Mouse (Mus musculus) cerebellum, adult (tissue): Measurements from ENCODE around the gene Apba1.

Experiments
- ATAC-seq: cut with Nextera tagmentation; 2 replicates; pipeline ENCODE4 v1.9.2; 2017; ENCODE audit warnings: mild to moderate bottlenecking, moderate library complexity, mixed read lengths; ENCODE audit not compliant: insufficient number of reproducible peaks, low FRiP score, low TSS enrichment

Gene Apba1

DNA sequence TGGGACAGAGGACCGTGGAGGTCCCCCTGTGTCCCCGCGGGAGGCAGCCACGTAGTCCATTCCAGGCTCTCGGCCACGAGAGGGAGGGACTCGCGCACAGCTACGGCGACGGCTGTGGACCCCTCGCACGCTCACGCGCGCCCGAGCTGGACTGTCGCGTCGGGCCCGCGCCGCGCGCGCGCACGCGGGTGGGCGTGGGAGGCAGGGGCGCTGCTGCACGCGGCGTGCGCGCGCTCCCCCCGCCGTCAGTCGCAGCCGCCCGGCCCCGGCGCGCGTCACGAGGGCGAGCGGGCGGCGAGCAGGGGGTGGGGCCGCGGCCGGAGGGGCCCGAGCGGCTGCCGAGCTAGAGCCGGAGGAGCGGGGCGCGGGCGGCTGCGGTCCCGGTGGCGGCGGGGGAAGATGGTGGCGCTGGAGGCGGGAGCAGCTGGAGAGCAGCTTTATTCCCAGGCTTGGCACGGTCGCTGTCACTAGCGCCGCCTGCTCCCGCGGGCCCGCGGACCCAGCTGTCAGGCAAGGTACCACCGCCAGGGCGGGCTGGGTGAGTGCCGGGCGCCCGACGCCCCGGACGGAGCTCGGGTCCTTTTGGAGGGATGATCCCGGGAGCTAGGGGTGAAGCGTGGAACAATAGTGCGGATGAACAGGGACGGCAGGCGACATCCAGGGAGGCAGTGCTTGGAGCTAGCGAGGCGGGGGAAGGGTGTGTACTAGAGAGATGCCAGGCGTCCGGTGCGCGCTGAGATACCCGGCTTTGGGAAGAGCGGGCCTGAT lies at the start of gene Apba1:
Gene Apba1 (plus strand): TSS at position 334 of the 768 bp plus-strand sequence.
- peak; percentile 69 for ATAC-seq

DNA sequence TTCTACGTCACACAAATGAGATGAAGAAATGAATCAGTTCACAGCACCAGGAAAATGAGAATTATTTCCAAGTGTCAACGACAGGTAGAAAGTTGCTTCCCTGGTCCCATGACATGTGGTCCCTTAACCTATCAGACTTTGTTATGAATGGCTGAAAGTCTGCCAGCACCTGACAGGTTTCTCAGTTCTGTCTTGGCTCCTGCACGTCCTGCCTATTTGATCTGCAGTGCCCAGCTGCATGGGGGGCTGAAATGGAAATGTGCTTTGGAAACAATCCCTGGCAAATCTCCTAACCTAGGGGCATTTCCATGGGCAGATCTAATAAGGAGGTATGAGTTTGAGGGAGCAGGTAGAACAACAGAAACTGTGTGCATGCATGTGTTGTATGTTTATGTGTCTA lies 12.2 kb upstream of the Apba1 start:
- no peak for ATAC-seq

DNA sequence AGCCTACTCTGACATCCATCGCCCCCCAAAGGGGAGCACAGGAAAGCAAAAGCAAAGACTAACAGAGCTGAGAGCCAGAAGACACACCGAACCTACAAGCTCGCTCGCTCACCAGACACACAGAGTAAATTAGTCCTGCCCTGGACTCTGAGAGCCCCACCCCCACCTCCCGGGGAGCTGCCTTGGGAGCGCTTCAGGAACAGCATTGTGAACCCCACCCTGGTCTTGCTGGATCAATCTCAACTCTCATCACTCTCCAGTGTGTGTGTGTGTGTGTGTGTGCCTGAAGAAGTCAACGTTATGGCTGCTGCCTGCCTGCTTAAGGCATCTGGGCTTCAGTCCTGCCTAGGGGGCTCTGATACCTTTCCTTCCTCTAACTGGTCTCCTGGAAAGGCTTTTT lies 1.7 kb upstream of the Apba1 start:
- ATAC-seq = no peak

DNA sequence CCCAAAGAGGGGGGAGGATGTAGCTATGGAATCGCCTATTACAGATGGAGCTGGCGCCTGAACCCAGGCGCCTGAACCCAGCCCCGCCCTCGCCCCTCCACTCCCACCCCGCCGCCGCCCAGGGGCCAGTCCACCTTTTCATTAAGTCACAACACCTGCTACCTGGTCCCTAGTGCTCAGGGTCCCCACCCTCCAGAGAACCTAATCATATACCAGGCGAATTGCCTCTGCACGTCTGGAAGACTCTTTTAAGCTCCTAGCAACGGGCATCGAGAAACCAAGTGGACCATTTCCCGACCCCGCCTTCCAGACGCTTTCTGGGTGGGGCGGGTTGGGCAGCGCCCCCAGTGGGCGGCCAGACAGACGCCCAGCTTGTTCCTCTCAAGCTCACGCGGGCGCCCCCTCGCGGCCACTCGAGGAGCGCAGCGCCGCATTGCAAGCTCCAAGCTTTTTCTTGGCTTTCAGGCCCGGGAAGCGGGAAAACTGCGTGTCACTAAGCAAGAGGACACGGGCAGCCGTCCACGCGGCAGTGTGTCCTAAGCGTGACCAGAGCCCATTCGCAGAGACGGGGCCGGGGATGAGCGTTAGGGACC lies 630 bp upstream of the Apba1 start:
- ATAC-seq = peak; percentile 60; the same call in 1 of the 2 replicates

DNA sequence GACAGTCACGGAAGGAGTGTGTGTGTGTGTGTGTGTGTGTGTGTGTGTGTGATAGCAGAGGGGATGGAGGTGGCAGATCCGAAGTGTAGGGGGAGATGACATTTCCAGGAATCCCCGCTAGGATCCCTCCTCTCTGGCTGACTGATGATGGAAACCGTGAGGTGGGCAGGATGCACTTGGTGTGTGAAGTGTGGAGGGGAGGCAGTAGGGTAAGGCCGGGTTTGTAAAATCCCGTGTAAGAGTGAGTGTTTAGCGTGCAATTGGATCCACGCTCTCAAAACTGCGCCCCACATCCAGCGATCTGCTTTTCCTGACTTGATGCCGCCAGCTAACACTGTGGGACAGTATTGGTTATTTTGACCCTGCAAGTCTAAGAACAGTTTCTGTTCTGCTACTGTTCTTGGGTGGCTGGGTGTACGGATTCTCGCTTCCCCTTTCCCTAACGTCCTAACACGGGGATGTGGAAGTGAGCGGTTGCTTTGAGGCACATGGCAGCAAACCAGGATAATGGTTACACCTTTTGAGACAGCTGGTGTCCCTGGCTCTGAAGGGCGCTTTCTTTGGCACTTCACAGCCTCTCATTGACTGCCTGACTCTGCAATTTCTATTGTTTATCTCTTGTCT lies 747 bp downstream of the Apba1 start:
- peak; percentile 24; the same call in 1 of the 2 replicates for ATAC-seq

DNA sequence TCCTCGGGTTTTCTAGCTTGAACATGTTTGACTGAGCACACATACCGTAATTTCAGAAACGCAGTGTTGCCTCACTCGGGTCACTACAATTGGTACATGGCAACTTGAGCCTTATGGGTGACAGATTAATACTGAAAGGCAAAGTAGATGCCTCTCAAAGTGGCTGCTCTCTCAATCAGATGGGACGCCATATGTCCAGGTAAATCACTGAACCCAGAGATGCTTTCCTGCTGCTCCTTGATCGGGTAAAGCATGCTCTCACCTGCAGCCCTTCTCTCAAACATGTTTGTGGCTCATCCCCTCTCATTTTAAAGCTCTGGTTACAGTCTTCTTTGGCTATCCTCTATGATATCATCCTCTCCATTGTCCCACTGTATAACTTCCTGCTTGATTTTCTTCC lies 4.7 kb downstream of the Apba1 start:
- no peak for ATAC-seq

DNA sequence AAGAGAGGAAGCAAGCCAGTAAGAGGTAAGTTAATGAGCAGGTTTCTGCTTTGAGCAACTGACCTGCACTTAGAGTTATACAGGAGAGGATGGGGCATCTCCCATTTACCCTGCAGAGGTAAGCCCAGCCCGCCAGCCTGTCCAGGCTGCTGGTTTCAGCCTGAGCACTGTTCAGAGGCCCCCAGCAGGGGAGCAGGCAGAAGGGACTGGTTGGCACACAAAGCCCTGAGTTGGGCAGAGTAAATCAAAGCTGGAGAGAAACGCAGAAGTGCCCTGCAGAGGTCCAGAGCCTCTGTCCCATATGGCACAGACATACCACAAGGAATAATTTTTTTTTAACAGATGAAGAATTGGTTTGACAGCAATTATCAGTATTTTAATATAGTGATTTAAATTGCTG lies 5.4 kb downstream of the Apba1 start:
- peak; percentile 71 for ATAC-seq

DNA sequence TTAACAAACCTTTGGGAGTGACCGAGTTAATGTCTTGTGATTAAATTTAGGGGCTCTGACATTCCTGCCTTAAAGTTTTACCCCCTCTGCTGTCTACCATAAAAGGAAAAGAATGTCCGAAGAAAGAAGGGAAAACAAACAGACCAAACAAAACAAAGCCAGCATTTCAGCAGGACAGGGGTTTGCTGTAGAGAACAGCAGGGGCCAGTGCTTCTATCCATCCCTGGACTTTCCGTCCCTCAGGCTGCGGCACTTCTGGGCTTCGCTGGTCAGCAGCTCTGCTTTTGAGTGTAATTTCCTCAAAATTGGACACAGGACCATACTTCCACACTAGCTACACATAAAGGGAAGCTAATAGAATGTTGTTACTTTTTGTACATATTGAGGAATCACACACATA lies 10.2 kb downstream of the Apba1 start:
- ATAC-seq = no peak

DNA sequence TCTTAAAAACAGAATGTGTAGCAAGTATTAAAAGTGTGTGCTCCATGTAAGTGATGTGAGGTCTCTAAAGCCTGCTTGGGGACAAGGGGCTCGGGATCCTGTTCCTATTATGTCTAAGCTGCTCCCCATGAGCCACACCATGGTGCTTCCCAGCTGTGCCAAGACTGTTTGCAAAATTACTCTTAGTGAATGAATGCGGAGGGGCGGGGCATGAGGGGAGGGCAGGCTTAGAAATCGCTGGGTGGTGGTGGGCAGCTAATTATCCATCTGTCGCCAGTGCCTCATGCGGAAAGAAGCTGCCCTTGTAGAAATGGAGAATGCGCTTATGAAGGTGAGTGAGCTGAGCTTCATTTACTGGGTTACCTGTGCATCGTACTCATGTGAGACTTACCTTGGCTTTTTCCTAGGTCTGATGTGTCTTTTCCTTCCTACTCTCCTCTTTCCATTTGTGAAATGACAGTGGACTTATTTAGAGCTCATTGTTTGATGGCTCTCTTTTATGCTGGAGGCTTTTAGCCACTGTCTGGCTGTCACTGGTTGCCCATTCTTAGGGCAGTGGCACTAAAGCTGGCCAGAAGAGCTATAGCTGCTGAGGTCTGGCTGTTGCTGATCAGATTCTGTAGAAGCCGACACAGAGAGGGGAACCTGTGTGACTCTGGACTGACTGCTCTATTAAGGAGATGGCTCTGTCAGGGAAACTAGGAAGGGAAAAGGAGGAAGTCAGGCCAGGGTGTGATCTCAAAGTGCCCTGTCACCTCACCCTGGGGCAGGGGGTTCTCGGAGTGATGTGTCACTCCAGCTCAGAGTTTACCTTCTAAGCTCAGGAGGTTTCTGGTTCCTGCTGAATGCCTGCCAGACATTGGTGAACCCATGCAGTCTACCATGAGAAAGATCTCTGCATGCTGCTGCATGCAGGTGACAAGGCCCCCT lies 12.1 kb downstream of the Apba1 start:
- no peak for ATAC-seq

DNA sequence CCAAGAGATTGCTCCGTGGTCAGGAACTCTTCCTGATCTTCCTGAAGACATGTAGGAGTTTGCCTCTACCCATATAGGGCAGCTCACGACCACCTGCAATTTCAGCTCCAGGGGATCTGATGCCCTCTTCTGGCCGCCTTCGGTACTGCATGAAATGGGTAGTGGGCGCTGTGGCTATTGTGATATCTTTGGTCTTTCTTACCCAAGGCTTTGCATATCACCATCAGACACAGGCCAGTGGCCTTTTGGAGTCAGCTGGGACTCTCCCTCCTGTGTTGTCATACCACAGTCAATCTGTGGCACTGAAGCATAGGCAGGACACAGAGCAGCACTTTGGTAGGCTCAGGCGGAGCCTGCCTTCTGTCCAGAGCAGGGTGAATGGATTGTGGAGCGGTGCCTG lies 13.3 kb downstream of the Apba1 start:
- no peak for ATAC-seq

DNA sequence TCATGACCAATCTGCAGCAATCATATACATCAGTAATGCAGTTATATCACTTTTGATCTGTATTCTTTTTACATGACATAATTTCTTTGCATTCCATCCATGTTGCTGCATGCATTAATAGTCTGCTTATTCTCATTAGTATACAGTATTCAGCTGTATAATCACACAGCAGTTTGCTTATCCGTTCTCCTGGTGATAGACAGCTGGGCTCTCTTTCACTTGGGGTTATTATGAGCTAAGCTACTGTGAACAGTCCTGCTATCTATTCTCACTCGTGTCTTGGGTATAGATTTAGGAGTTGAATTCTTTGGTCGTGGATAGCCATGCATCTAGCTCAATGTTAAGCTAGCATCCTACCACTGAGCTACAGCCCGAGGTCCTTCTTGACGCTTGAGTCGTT lies 16.7 kb downstream of the Apba1 start:
- no peak for ATAC-seq

DNA sequence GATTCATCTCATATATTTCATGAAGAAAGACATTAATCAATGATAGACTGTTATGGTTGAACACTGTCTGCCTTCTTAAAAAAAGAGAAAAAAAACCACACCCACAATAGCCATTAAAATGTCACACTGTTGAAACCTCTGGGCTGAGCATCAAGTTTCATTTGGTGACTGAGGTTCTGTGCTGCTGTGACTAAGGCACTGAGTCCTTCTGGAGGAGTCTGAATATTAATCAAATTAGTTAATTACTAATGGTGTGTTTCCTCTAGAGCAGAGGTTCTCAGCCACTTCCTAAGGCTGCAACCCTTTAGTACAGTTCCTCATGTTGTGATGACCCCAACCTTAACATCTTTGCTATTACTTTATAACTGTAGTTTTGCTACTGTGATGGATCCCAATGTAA lies 20.4 kb downstream of the Apba1 start:
- ATAC-seq = no peak

DNA sequence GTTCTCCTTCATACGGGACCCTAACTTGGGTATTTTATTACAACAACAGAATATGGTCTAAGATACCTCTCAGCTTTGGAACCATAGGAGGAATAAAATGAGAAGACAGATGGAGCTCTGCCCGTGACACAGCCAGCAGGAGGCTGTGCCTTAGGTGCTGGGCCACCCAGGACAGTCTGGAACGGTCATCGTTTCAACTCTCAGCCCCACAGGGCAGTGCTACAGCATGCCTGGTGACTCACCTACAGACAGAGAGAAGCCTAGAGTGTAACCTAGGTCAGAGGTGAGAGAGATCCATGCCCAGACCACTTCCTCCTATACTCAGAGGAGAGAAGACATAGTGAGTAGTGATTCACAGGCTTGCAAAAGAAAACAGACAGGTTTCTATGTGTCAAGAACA lies 21.4 kb downstream of the Apba1 start:
- no peak for ATAC-seq

DNA sequence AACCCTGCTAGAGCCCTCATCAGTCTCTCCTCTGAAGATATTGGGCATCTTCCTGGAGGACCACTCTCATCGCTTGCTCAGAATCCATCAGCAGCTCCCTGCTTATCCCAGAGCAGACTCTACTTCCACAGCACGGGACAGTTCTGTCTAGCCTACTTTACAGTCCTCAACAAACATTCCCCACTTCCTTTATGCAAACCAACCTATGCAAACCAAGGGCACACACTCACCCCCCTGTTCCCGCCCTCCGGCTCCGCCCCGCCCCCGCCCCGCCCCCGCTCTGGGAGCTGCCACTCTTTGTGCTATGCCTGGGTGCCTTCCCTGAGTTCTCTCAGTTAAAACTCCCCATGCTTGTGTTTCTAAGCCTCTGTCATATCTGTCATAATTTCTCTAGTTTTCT lies 23.3 kb downstream of the Apba1 start:
- ATAC-seq = no peak

DNA sequence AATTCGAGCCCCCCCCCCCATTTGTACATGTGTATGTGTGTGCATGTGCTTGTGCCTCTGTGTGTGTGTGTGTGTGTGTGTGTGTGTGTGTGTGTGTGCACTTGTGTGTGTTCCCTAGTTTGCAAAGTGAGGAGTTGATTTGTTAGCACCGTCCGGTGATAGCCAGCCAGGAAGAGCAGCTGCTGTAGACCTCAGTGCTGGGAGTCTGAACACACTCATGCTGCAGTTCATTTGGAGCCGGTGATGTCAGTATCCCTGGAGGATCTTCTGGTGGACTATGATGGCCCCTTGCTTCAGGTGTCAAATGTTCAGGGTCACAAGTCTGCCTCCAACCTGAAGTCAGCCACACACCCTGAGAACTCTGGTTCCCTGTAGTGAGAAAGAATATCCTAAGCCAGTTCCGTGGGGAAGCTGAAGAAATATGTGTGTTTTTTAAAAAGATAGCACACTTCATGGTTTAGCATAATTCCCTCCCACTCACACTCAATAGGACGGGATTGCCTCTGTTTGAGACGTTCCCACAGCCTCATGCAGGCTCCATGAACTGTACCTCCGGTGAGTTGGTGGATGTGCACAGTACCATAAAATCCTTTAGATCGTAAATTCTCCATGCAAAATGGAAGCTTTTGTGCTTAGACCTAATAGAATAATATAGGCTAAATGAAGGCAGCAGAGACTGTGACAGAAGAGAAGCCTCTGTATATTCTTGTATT lies 29.9 kb downstream of the Apba1 start:
- ATAC-seq = no peak

DNA sequence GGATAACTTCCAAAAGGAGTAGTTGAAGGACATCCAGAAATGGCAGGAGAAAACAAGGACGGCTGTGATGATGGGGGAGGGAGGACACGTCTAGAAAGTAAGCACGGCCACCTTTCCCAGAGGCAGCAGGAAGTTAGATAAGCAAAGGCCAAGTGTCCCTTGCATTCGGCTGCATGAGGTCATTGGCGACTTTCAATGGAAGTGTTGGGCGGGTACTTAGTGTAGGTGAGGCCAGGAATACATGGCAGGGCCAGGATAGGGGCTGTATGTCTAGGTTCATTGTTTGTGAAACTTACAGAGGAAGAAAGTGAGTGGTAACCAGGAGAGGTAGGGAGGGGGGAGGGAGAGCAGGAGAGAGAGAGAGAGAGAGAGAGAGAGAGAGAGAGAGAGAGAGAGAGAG lies 33.0 kb downstream of the Apba1 start:
- ATAC-seq = no peak

DNA sequence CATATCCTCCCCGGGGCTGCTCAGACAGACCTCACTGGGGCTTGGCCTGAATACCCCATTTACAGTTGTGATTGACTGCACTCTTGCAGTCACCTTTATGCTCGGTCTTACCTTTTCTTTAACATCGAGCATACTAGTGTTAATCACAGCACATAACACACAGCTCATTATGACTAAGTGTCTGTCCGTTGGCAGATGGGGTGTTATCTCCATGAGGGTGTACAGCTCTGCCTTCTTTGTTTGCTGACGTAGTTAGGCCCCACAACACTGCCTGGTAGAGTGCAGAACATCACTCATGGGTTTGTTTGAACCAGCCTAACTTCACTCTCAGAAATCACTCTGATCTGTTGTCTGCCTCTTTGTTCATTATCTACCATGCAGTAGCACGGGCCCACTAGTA lies 33.9 kb downstream of the Apba1 start:
- ATAC-seq = no peak

DNA sequence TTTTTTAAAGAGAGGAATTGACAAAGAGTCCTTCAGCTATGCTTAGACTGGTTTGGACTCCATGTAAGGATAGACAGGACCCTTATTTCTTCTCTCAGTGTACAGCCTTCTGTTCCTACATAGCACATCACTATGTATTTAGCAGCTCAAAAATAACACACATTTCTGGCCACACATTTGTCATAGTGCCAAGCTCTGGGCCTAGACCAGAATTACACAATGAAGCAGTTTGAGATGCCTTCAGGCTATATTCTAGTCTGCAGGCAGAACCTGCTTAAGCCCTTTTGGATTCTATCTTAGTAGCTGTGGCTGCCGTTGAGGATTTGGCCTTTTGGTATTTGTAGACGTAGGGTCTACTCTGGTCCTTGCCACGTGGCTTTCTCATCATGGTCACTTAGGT lies 35.8 kb downstream of the Apba1 start:
- ATAC-seq = no peak

DNA sequence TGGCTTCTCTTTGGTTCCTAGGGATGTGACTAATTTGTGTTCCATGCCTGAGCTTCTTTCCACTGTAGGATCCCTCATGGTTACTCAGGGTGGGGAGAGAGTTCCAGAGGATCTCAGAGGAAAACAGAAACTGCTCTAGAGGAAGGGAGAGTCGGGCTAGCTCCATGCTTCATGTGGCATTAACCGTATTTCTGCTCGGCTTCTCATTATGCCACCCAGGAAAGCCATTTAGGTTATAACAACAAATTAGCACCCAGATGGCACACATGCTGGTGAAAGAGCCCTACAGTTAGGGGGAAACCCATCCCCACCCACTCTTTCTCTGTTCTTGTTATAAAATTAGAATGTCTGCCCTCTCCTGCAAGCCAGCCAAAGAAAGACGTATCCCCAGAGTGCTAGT lies 36.5 kb downstream of the Apba1 start:
- ATAC-seq = no peak

DNA sequence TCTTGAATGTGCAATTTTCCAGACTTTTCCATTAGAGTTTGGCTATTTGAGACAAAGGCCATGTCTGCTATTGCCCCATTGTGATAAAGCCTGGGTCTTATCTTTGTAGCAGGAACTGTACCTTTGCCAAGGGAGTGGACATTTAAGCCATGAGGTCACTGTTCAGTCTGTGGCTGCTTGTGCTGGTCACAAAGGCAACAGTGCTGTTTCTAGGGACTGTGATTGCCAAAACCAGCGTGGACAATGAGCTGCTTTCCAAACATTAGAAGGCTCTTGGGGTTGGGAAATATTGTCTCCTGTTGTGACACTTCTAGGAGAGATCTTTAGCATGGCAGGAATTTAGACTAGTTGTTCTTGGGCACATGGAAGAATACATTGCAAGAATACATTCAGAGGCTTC lies 42.5 kb downstream of the Apba1 start:
- ATAC-seq = no peak
